Mouse (Mus musculus): ENCODE results near the gene Nkx2-5. TPM values are rescaled to one million over a fixed set of nuclear protein-coding genes. Genes with fewer than 3 reads are reported as not detected.

Nkx2-5 gene
- polyA plus RNA-seq, 1 experiment from 2014 or later, result 2.9 TPM

GRCm38 (mm10) chr17:26795386-26795785 is 49.4 kb downstream of the Nkx2-5 start:
- Histone ChIP-seq H3K27ac (ENCODE audit: low read length) (no peak overlapping the region), H3K9ac (ENCODE audit: low read length) (no peak overlapping the region), H3K4me1 (replicated peaks; ENCODE audit: control insufficient read depth, insufficient read depth, low read length) (no peaks in the 10 kb centered on the region), H3K9me3 (ENCODE audit: control insufficient read depth, low read length) (no peaks in the 10 kb centered on the region), H3K4me3 (ENCODE audit: low read length) (no peak overlapping the region), H3K4me2 (ENCODE audit: low read depth, low read length) (no peak overlapping the region), H3K27me3 (ENCODE audit: control insufficient read depth, insufficient read depth, low read depth, low read length) (no peaks in the 10 kb centered on the region; the same call in 1 of the 2 replicates), H3K36me3 (ENCODE audit: control insufficient read depth, insufficient read depth, low read length) (peaks cover 17% of the 10 kb centered on the region)
- WGBS, result 62% methylated on average over 7 of the region's 7 CpGs
- ATAC-seq (ENCODE audit: low read depth), result no peak

DNA sequence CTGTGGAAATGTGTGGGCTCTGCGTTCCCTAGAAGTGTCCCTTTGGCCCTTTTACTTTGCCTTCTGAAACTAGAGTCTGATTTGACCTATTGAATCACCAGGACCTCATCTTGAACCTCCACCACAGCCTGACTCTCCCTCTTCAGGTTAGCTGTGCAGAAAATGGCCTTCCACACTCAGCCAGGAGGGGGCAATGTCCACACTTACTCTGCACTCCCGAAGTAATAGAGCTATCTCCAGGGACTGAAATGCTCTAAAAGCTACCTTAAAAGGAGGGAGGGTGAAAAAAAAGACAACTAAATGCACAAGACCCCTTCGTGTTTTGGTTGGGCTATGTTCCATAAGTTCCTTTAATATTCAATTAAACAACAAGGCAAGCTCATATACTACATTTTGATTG is 50.1 kb downstream of the Nkx2-5 start:
- no peak overlapping the region for H3K27ac ChIP-seq (ENCODE audit: low read length)
- no peaks in the 10 kb centered on the region; the same call in 1 of the 2 replicates for H3K27me3 ChIP-seq (ENCODE audit: control insufficient read depth, insufficient read depth, low read depth, low read length)
- no peaks in the 10 kb centered on the region for H3K4me1 ChIP-seq (replicated peaks; ENCODE audit: control insufficient read depth, insufficient read depth, low read length)
- WGBS, result 20% methylated on average over 3 of the region's 3 CpGs
- H3K9me3 ChIP-seq (ENCODE audit: control insufficient read depth, low read length), result no peaks in the 10 kb centered on the region
- ATAC-seq (ENCODE audit: low read depth), result no peak
- H3K4me2 ChIP-seq (ENCODE audit: low read depth, low read length), result no peak overlapping the region
- no peak overlapping the region for H3K4me3 ChIP-seq (ENCODE audit: low read length)
- H3K9ac ChIP-seq (ENCODE audit: low read length), result no peak overlapping the region
- peaks cover 20% of the 10 kb centered on the region for H3K36me3 ChIP-seq (ENCODE audit: control insufficient read depth, insufficient read depth, low read length)

- no peak for ATAC-seq (ENCODE audit: low read depth)
- Histone ChIP-seq H3K27me3 (ENCODE audit: control insufficient read depth, insufficient read depth, low read depth, low read length) (no peaks in the 10 kb centered on the region; the same call in 1 of the 2 replicates), H3K9ac (ENCODE audit: low read length) (no peak overlapping the region), H3K36me3 (ENCODE audit: control insufficient read depth, insufficient read depth, low read length) (peaks cover 25% of the 10 kb centered on the region), H3K4me2 (ENCODE audit: low read depth, low read length) (no peak overlapping the region), H3K4me1 (replicated peaks; ENCODE audit: control insufficient read depth, insufficient read depth, low read length) (no peaks in the 10 kb centered on the region), H3K4me3 (ENCODE audit: low read length) (no peak overlapping the region), H3K27ac (ENCODE audit: low read length) (no peak overlapping the region), H3K9me3 (ENCODE audit: control insufficient read depth, low read length) (no peaks in the 10 kb centered on the region)
- 76% methylated on average over 5 of the region's 5 CpGs for WGBS
Measured at GRCm38 (mm10) chr17:26793068-26793765, 51.6 kb downstream of the Nkx2-5 start.

DNA sequence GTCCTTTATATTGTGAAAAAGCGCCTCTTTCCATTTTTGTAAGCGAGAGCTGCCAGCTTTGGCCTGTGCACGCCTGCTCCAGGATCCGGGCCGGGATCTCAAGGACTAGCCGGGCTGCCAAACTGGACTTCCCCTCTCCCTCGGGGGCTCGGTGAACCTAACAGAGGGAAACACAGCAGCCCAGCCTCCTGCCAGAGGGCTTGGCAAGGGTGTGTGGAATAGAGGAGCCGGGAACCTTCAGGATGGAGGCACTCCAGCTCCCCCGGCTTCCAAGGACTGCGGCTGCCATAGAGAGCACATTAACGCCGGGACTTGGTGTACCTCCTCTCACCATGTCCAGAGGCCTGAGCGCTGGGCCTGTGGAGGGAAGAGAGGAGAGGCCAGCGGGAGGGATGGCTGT is 52.7 kb downstream of the Nkx2-5 start:
- no peaks in the 10 kb centered on the region for H3K27me3 ChIP-seq (ENCODE audit: control insufficient read depth, insufficient read depth, low read depth, low read length)
- H3K4me1 ChIP-seq (replicated peaks; ENCODE audit: control insufficient read depth, insufficient read depth, low read length), result no peaks in the 10 kb centered on the region
- no peak overlapping the region for H3K4me3 ChIP-seq (ENCODE audit: low read length)
- H3K27ac ChIP-seq (ENCODE audit: low read length), result no peak overlapping the region
- H3K4me2 ChIP-seq (ENCODE audit: low read depth, low read length), result no peak overlapping the region
- no peak overlapping the region for H3K9ac ChIP-seq (ENCODE audit: low read length)
- 83% methylated on average over 15 of the region's 15 CpGs for WGBS
- ATAC-seq (ENCODE audit: low read depth), result no peak
- H3K9me3 ChIP-seq (ENCODE audit: control insufficient read depth, low read length), result no peaks in the 10 kb centered on the region
- H3K36me3 ChIP-seq (ENCODE audit: control insufficient read depth, insufficient read depth, low read length), result peaks cover 30% of the 10 kb centered on the region

GRCm38 (mm10) chr17:26791580-26791979 is 53.2 kb downstream of the Nkx2-5 start:
- peaks cover 34% of the 10 kb centered on the region for H3K36me3 ChIP-seq (ENCODE audit: control insufficient read depth, insufficient read depth, low read length)

DNA sequence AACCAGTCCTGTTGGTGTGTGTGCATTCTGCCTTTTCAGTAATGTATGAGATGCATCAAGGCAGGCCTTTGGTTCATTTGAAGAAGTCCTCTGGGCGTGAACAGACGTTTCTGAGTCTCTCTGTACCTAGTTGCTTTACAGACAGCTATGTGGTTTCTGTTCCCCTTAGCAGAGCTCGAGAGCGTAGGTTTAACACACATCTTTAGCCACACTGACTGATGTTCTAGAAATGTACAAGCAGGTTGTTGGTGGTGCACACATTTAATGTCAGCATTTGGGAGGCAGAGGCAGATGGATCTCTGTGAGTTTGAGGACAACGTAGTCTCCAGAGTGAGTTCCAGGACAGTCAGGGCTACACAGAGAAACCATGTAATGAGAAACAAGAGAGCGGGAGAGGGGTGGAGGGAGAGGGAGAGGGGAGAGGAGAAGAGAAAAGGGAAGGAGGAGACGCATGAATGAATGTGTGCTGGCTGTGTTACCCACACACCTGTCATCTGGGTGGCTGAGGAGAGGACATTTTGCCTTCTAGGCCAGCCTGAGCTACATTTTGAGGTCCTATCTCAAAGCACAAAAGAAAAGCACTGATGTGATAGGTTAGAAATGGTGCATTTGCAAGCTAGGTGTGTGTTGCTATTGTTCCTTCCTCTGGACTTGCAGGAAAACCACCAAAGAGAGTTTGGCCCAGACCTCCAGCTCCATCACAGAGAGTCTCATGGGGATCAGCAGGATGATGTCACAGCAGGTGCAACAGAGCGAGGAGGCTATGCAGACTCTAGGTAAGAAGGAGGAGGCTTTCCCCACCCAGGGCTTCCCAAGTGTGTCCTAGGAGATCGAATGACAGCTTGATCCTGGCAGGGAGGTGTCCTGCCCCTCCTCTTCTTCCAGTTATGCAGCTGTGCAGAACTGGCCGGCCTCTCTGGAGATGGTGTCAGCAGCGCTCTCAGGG is 54.3 kb downstream of the Nkx2-5 start:
- no peak overlapping the region for H3K4me3 ChIP-seq (ENCODE audit: low read length)
- WGBS, result 83% methylated on average over 11 of the region's 11 CpGs
- no peaks in the 10 kb centered on the region for H3K4me1 ChIP-seq (replicated peaks; ENCODE audit: control insufficient read depth, insufficient read depth, low read length)
- no peak overlapping the region for H3K27ac ChIP-seq (ENCODE audit: low read length)
- no peak overlapping the region for H3K9ac ChIP-seq (ENCODE audit: low read length)
- no peak for ATAC-seq (ENCODE audit: low read depth)
- H3K36me3 ChIP-seq (ENCODE audit: control insufficient read depth, insufficient read depth, low read length), result peaks cover 39% of the 10 kb centered on the region
- no peaks in the 10 kb centered on the region for H3K27me3 ChIP-seq (ENCODE audit: control insufficient read depth, insufficient read depth, low read depth, low read length)
- H3K9me3 ChIP-seq (ENCODE audit: control insufficient read depth, low read length), result no peaks in the 10 kb centered on the region
- H3K4me2 ChIP-seq (ENCODE audit: low read depth, low read length), result no peak overlapping the region

More at GRCm38 (mm10) chr17:26791580-26791979, 53.2 kb downstream of the Nkx2-5 start:
- Histone ChIP-seq H3K27me3 (ENCODE audit: control insufficient read depth, insufficient read depth, low read depth, low read length) (no peaks in the 10 kb centered on the region), H3K9me3 (ENCODE audit: control insufficient read depth, low read length) (no peaks in the 10 kb centered on the region), H3K4me1 (replicated peaks; ENCODE audit: control insufficient read depth, insufficient read depth, low read length) (no peaks in the 10 kb centered on the region), H3K4me2 (ENCODE audit: low read depth, low read length) (no peak overlapping the region), H3K4me3 (ENCODE audit: low read length) (no peak overlapping the region), H3K9ac (ENCODE audit: low read length) (no peak overlapping the region), H3K27ac (ENCODE audit: low read length) (no peak overlapping the region)
- WGBS, result 78% methylated on average over 7 of the region's 7 CpGs
- no peak for ATAC-seq (ENCODE audit: low read depth)

DNA sequence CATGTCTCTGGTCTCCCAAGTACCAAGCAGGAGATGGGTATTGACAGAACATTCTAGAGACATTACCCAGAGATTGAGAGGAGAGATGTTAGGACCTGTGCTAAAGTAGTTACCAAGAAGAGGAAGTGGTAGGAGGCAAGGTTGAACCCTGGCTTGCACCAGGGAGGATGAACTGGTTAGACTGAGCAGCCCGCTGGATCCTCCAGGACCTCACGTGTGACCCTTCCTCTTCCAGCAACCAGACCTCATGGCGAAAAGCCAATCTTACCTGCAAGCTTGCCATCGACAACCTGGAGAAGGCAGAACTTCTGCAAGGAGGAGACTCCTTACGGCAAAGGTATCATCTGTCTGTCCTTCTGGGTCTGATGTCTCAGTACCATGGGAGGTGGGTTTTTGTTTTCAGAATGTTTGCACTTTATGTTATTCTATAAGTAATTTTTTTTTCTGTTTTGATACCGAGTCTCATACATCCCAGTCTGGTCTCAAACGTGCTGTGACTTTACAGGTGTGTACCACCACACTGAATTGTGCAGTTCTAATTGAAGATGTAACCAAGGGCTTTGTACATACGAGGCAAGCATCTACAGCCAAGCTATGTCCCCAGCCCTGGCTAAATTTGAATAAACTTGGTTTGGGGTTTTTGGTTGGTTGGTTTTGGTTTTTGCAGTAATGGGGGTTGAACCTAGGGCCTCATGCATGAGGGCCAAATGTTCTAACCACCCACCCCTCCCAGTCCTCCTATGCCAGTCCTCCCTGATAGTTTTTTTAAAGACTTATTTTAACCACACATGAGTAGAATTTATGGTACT is 55.1 kb downstream of the Nkx2-5 start:
- Histone ChIP-seq H3K27me3 (ENCODE audit: control insufficient read depth, insufficient read depth, low read depth, low read length) (no peaks in the 10 kb centered on the region), H3K27ac (ENCODE audit: low read length) (no peak overlapping the region), H3K4me2 (ENCODE audit: low read depth, low read length) (no peak overlapping the region), H3K4me3 (ENCODE audit: low read length) (no peak overlapping the region), H3K4me1 (replicated peaks; ENCODE audit: control insufficient read depth, insufficient read depth, low read length) (no peaks in the 10 kb centered on the region), H3K36me3 (ENCODE audit: control insufficient read depth, insufficient read depth, low read length) (peaks cover 42% of the 10 kb centered on the region), H3K9ac (ENCODE audit: low read length) (no peak overlapping the region), H3K9me3 (ENCODE audit: control insufficient read depth, low read length) (no peaks in the 10 kb centered on the region)
- no peak for ATAC-seq (ENCODE audit: low read depth)
- 88% methylated on average over 8 of the region's 8 CpGs for WGBS

DNA sequence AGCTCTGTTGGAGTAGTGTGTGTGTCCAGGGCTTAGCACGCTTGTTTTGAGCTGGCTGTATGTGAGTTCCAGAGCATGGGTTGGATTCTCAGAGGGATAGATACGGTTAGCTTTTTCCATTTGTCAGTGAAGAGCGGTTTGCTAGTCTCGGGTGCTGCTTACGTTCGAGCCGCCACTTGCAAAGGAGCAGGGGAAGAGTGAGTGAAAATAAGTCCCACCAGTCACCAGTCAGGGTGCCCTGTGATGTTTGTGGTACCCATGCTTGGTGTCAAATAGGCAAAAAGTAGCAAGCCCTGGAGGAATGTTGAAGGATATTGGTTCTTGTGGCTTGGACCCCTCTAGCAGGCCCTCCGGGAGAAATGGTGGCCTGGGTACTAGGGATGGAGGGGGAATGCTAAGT is 55.8 kb downstream of the Nkx2-5 start:
- WGBS, result 93% methylated on average over 8 of the region's 8 CpGs
- H3K4me3 ChIP-seq (ENCODE audit: low read length), result no peak overlapping the region
- H3K4me1 ChIP-seq (replicated peaks; ENCODE audit: control insufficient read depth, insufficient read depth, low read length), result no peaks in the 10 kb centered on the region
- ATAC-seq (ENCODE audit: low read depth), result no peak
- H3K4me2 ChIP-seq (ENCODE audit: low read depth, low read length), result no peak overlapping the region
- peaks cover 44% of the 10 kb centered on the region for H3K36me3 ChIP-seq (ENCODE audit: control insufficient read depth, insufficient read depth, low read length)
- no peak overlapping the region for H3K9ac ChIP-seq (ENCODE audit: low read length)
- H3K27ac ChIP-seq (ENCODE audit: low read length), result no peak overlapping the region
- H3K9me3 ChIP-seq (ENCODE audit: control insufficient read depth, low read length), result no peaks in the 10 kb centered on the region
- H3K27me3 ChIP-seq (ENCODE audit: control insufficient read depth, insufficient read depth, low read depth, low read length), result no peaks in the 10 kb centered on the region
